ENCODE assay signal across 30 mouse cellular contexts in the genomic region with DNA sequence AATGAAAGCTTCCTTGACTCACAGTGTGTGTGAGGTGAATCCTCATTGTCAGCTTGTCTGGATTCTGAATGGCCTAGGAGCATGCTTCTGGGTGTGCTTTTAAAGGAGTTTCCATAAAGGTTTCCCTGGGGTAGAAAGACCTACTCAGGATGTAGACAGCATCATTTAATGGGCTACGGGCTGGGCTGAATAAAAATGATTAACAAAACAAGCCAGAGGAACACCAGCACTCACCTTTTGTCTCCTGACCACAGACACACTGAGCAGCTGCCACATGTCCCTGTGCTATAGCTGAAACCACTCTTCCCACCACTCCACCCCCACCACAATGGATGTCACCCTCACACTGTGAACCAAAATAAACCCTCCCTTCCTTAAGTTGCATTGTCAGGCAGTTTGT.
DNase-seq lines count a peak whose midpoint lies in the region; ATAC-seq and TF ChIP-seq lines count a peak whose summit lies in the region.
"Had no signal": no experiment of that assay in that cellular context is flagged by ENCODE, and none has a peak within 500 bp of the region (broad histone marks: within the 10 kb centered on the region; RNA-seq: fewer than 3 reads in every experiment).

No protein-coding gene starts in this region.

- no peaks in the 10 kb centered on the region for H3K36me3 ChIP-seq in ES-E14 (ENCODE audit: control insufficient read depth, insufficient read depth, low read length, poor library complexity, severe bottlenecking)
- H3K36me3 ChIP-seq in neural tube, embryonic 15.5 days = no peaks in the 10 kb centered on the region
- H3K36me3 ChIP-seq: embryonic facial prominence, embryonic 12.5 days; embryonic facial prominence, embryonic 15.5 days; G1E; heart, embryonic 10.5 days; heart, embryonic 13.5 days had no signal

- in situ Hi-C loops in ES-E14 (cut with MboI; ENCODE audit: low sequenced_read_pairs in 2 of 2, unreplicated experiment in 2 of 2) = no loop called here

- no peak overlapping the region for H3K4me3 ChIP-seq in ES-E14 (ENCODE audit: insufficient read depth in 1 of 2, low read depth in 1 of 2, low read length in 2 of 2, poor library complexity in 1 of 2, severe bottlenecking in 1 of 2)
- no peak overlapping the region for H3K4me3 ChIP-seq in neural tube, embryonic 15.5 days (replicated peaks)
- H3K4me3 ChIP-seq: embryonic facial prominence, embryonic 12.5 days; embryonic facial prominence, embryonic 15.5 days; gastrocnemius, adult 2 months; heart, embryonic 10.5 days; heart, embryonic 13.5 days had no signal

- no peak overlapping the region for H3K4me2 ChIP-seq in neural tube, embryonic 15.5 days
- H3K4me2 ChIP-seq: embryonic facial prominence, embryonic 12.5 days; embryonic facial prominence, embryonic 15.5 days; heart, embryonic 13.5 days; hindbrain, embryonic 14.5 days had no signal

- ATAC-seq in common myeloid progenitor, adult 5-6 weeks (replicated peaks; ENCODE audit: low read depth, poor library complexity, severe bottlenecking) = 0 out of 2 replicates have a peak, but pooled peaks have one; percentile 25
- no peak for ATAC-seq in neural tube, embryonic 15.5 days (ENCODE audit: low FRiP score)
- ATAC-seq: activated CD4-positive, CD25-positive, alpha-beta regulatory T cell, adult 4 months; forebrain, embryonic 14.5 days; forebrain, postnatal 0 days; hindbrain, postnatal 0 days; inflammation-experienced regulatory T-cells, adult 6 months; Patski had no signal

- no peaks in the 10 kb centered on the region for H3K9me3 ChIP-seq in ES-E14 (ENCODE audit: control insufficient read depth, insufficient read depth, low read depth, low read length)
- no peaks in the 10 kb centered on the region for H3K9me3 ChIP-seq in neural tube, embryonic 15.5 days (replicated peaks)
- H3K9me3 ChIP-seq: embryonic facial prominence, embryonic 12.5 days; embryonic facial prominence, embryonic 15.5 days; G1E; heart, embryonic 10.5 days; heart, embryonic 13.5 days had no signal

- H3K9ac ChIP-seq in ES-E14 (ENCODE audit: insufficient read depth, low read depth, low read length, poor library complexity, severe bottlenecking) = no peak overlapping the region
- no peak overlapping the region for H3K9ac ChIP-seq in neural tube, embryonic 15.5 days (replicated peaks)
- H3K9ac ChIP-seq: embryonic facial prominence, embryonic 12.5 days; embryonic facial prominence, embryonic 15.5 days; forebrain, postnatal 0 days; heart, embryonic 13.5 days; hindbrain, embryonic 14.5 days had no signal

- DNase-seq in heart, adult 11 months = peak; percentile 10
- no peak for DNase-seq in heart, adult 8-10 months (ENCODE audit: low spot score)
- peak; percentile 36 for DNase-seq in ES-E14 (ENCODE audit: low read depth, low spot score)
- no peak for DNase-seq in right cerebral cortex, postnatal 10 days (ENCODE audit: low spot score in 2 of 2)
- no peak for DNase-seq in kidney, postnatal 25 days
- DNase-seq: adrenal gland, adult 8-10 months; adrenal gland, postnatal 25 days; cerebellum, adult 11-12 months; cerebellum, adult 9-10 months; cerebellum, postnatal 14 days; forebrain, postnatal 0 days; gastrocnemius, adult 2 months; gastrocnemius, postnatal 14 days; heart, adult 18-20 months; heart, postnatal 14 days; heart, postnatal 4 days had no signal

- H3K27me3 ChIP-seq in neural tube, embryonic 15.5 days (replicated peaks) = no peaks in the 10 kb centered on the region
- H3K27me3 ChIP-seq: CH12.LX; embryonic facial prominence, embryonic 12.5 days; embryonic facial prominence, embryonic 15.5 days; heart, embryonic 13.5 days; Patski had no signal

- WGBS in neural tube, embryonic 15.5 days = 30% methylated on average over 1 of the region's 1 CpGs

- peaks cover 4% of the 10 kb centered on the region in 2 experiments; a peak in 2 of 4 replicates for H3K4me1 ChIP-seq in ES-E14 (ENCODE audit: control insufficient read depth in 2 of 2, insufficient read depth in 2 of 2, low read length in 2 of 2, poor library complexity in 1 of 2)
- H3K4me1 ChIP-seq in neural tube, embryonic 15.5 days = no peaks in the 10 kb centered on the region
- H3K4me1 ChIP-seq: embryonic facial prominence, embryonic 15.5 days; heart, embryonic 10.5 days; heart, embryonic 13.5 days had no signal

- H3K27ac ChIP-seq in ES-E14 (ENCODE audit: insufficient read depth, low read depth, low read length, poor library complexity, severe bottlenecking) = no peak overlapping the region
- no peak overlapping the region for H3K27ac ChIP-seq in neural tube, embryonic 15.5 days (replicated peaks)
- H3K27ac ChIP-seq: embryonic facial prominence, embryonic 12.5 days; embryonic facial prominence, embryonic 15.5 days; gastrocnemius, adult 2 months; heart, embryonic 10.5 days; heart, embryonic 13.5 days; hindbrain, embryonic 14.5 days; hindbrain, postnatal 0 days had no signal

TF ChIP-seq in ES-E14, 5 proteins besides CTCF, POLR2A, EP300 and RAD21:
- TF ChIP-seq CHD2 (IDR thresholded peaks at IDR 0.05; ENCODE audit: low read depth, low read length) (no peak), ZNF384 (IDR thresholded peaks at IDR 0.05; ENCODE audit: low read depth, low read length) (no peak), HCFC1 (IDR thresholded peaks at IDR 0.05; ENCODE audit: borderline replicate concordance, insufficient read depth, low read length) (no peak), ZC3H11A (IDR thresholded peaks at IDR 0.05; ENCODE audit: borderline replicate concordance, low read depth, low read length) (no peak), MAFK (IDR thresholded peaks at IDR 0.05; ENCODE audit: insufficient read depth, low read depth, low read length) (no peak)

Comparison
In these comparisons a context has a peak if more than half of its experiments do, and no peak if none do; other contexts are left out.
1. DNase-seq: peak in heart, adult 11 months (single experiment) and ES-E14 (single experiment); none in heart, adult 8-10 months (single experiment), right cerebral cortex, postnatal 10 days (0 of 2) and kidney, postnatal 25 days (0 of 2).